In the genomic region with DNA sequence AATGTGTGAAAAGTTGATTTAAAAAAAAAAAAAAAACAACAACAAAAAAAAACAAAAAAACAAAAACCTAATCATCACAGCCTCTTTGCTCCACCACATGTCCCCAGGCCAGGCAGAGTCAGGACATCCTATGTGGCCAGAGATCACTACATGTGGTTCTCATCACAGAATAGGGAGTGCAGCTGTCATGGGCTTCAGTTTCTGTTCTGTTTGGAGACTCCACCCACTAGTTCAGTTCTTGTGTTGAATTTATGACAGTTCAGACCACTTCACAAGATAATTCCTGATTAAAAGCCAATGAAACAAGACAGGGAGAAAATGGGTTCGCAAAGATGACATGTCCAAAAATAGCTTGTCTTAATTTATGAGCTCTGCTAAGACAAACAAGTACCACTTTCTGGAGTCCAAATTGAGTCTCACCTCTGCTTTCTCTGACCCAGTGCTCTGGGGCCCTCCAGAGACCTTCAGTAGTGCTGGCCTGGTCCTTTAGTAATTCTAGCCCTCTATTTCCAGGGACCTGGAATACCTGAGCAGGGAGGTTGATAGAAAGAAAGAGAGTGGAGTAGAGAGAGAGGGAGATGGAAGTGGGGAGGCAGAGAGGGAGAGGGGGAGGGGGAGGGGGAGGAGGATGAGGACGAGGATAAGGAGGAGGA, we compare ENCODE assay signal across 20 mouse cellular contexts.
DNase-seq lines count a peak whose midpoint lies in the region; ATAC-seq lines count a peak whose summit lies in the region.
"Had no signal": no experiment of that assay in that cellular context is flagged by ENCODE, and none has a peak within 500 bp of the region (broad histone marks: within the 10 kb centered on the region; RNA-seq: fewer than 3 reads in every experiment).

No protein-coding gene starts in this region.

- ATAC-seq in kidney, embryonic 15.5 days (replicated peaks; ENCODE audit: low FRiP score): peak; percentile 87
- ATAC-seq in common myeloid progenitor, adult 5-6 weeks (replicated peaks; ENCODE audit: low read depth, poor library complexity, severe bottlenecking): peak; percentile 83
- ATAC-seq in megakaryocyte, adult 5-6 weeks (ENCODE audit: poor library complexity, severe bottlenecking): peak; percentile 43; the same call in 1 of the 2 replicates
- ATAC-seq in activated CD4-positive, CD25-positive, alpha-beta regulatory T cell, adult 4 months: no peak
- ATAC-seq: forebrain, embryonic 16.5 days; hindbrain, embryonic 16.5 days; intestine, embryonic 16.5 days had no signal

- H3K27me3 ChIP-seq in kidney, embryonic 15.5 days: no peaks in the 10 kb centered on the region
- H3K27me3 ChIP-seq: embryonic facial prominence, embryonic 13.5 days had no signal

- no peak overlapping the region for H3K9ac ChIP-seq in kidney, embryonic 15.5 days
- H3K9ac ChIP-seq: embryonic facial prominence, embryonic 13.5 days had no signal

- no peaks in the 10 kb centered on the region for H3K36me3 ChIP-seq in kidney, embryonic 15.5 days
- H3K36me3 ChIP-seq: embryonic facial prominence, embryonic 13.5 days; limb, embryonic 10.5 days; midbrain, embryonic 10.5 days had no signal

- H3K4me2 ChIP-seq in kidney, embryonic 15.5 days: no peak overlapping the region
- H3K4me2 ChIP-seq: embryonic facial prominence, embryonic 13.5 days had no signal

- no peaks in the 10 kb centered on the region for H3K4me1 ChIP-seq in kidney, embryonic 15.5 days
- H3K4me1 ChIP-seq: embryonic facial prominence, embryonic 13.5 days; limb, embryonic 10.5 days; midbrain, embryonic 10.5 days had no signal

- no peaks in the 10 kb centered on the region for H3K9me3 ChIP-seq in kidney, embryonic 15.5 days (replicated peaks)
- H3K9me3 ChIP-seq: embryonic facial prominence, embryonic 13.5 days; limb, embryonic 10.5 days; midbrain, embryonic 10.5 days had no signal

- WGBS in kidney, embryonic 15.5 days: 19% methylated on average over 2 of the region's 2 CpGs

- no peak overlapping the region for H3K4me3 ChIP-seq in kidney, embryonic 15.5 days (replicated peaks)
- H3K4me3 ChIP-seq: embryonic facial prominence, embryonic 13.5 days; limb, embryonic 10.5 days; midbrain, embryonic 10.5 days had no signal

- H3K27ac ChIP-seq in kidney, embryonic 15.5 days: no peak overlapping the region
- H3K27ac ChIP-seq: embryonic facial prominence, embryonic 13.5 days; limb, embryonic 10.5 days; midbrain, embryonic 10.5 days had no signal

- peak; percentile 23 for DNase-seq in embryo, embryonic 10 days (ENCODE audit: low spot score)
- DNase-seq in embryo, embryonic 9.5 days (ENCODE audit: extremely low spot score): no peak
- DNase-seq in kidney, adult 11 months: no peak
- no peak for DNase-seq in layer of hippocampus, adult 8-10 months (ENCODE audit: low spot score in 2 of 2)
- DNase-seq: adrenal gland, postnatal 36 days; cerebellum, adult 11-12 months; cerebellum, postnatal 36 days; lung, adult 2 months; retina, postnatal 1 day; thymus, adult 2 months had no signal
